Mouse (Mus musculus) left cerebral cortex, postnatal 10 days (tissue): Measurements from ENCODE around the gene Xrra1. TPM values are rescaled to one million over a fixed set of nuclear protein-coding genes. Genes with fewer than 3 reads are reported as not detected.
A peak's percentile ranks its signal among the peaks of the same experiment; 100 is the strongest.

Experiments used
- DNase-seq, 2 experiments: peaks; one replicate each; pipeline ENCODE4 v3.0.0; 2021 to 2022; ENCODE audit warnings: low spot score in 2 of 2, mixed read lengths in 1 of 2; ENCODE audit errors: extremely low spot score in 1 of 2
- intact Hi-C: fragments of 180-260 bp; cut with DNase I; formaldehyde crosslinking; loops from one replicate; pipeline ENCODE4 v1.15.1; 2025
- total RNA-seq, 2 experiments: library from RNA; stranded (reverse); gene quantifications; 2 replicates each; pipeline ENCODE4 v1.2.3; 2021

The Xrra1 gene
- total RNA-seq, 2 experiments from 2014 or later = 1.3 to 1.5 TPM

DNA sequence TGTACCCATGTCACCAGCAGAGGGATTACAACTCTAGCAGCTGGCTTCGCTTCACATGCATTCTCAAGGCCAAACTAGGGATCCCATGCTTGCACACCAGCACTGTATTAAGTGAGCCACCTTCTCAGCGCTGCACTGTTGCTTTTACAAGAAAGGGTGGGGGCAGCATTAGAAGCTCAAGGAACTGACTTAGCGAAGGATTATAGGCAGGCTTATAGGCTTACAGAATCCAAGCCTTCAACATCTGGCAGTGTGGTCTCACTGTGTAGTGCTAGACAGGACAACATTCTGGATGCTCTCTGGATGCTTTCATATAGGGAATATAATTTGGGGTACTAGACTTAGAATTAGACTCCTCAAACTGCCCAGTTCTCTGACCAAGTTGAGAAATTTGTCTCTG, 20.7 kb upstream of the Xrra1 start:
- intact Hi-C loops = no loop called here
- DNase-seq = no peak

DNA sequence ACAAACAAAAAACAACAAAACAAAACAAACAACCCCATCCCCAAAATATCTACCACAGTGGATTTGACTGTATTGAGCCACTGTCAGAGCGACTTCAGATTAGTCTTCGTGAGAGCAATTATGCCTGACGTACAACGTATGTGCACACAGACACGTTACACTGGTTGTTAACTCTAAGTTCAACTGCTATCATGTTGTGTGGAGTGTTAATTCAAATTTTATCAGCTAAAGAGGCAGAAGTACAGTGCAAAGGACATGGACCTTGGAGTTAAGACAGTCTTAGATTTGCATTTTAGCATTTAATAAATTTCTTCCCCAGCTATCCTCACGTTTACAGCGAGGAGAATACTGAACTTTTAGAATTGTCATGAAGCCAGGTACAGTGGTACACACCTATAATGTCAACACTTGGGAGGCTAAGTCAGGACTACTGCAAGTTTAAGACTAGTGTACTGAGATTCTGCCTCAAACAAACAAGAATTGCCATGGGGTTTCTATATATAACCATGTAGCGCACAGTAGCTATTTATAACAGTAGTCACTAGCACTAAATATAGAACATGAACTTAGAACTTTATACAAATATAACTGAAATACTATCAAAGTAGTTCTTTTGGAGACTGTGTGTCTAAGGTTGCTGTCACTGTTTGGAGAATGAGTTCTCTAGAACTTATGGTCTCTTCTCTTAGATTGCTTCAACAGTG, 13.2 kb upstream of the Xrra1 start:
- no peak for DNase-seq
- intact Hi-C loops = no loop called here

DNA sequence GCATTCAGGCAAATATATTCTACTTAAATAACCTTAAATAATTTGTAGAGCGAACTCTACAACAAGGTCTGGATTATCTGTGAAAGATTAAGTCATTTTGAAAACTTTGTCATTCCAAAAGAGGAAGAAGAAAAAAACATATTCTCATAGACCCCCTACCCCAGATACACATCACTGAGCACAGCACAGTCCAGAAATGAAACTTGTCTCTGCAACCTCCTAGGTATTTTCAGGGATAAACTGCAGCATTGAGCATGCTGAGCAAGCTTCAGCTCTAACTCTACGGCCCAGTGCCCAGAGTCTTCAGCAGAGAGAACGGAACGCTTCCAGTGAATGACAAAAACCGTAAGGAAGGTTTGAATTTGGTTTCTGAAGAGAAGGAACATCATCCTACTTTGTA, 8.4 kb upstream of the Xrra1 start:
- intact Hi-C loops = no loop called here
- no peak for DNase-seq

DNA sequence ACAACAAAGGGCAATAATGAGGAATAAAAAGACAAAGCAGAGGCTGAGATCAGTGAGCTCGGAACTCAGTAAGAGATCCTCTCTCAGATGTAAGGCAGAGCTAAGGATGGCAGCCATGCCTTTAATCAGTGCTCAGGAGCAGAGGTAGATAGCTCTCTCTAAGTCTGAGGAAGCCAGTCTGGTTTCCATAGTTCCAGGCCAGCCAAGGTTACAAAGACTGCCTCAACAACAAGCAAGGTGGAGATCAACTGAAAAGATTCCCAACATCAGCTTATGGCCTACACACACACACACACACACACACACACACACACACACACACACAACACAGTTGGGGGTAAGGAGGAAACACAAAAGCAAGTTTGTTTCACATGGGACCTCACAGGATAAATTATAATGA, 7.8 kb upstream of the Xrra1 start:
- DNase-seq = no peak
- intact Hi-C loops = no loop called here

DNA sequence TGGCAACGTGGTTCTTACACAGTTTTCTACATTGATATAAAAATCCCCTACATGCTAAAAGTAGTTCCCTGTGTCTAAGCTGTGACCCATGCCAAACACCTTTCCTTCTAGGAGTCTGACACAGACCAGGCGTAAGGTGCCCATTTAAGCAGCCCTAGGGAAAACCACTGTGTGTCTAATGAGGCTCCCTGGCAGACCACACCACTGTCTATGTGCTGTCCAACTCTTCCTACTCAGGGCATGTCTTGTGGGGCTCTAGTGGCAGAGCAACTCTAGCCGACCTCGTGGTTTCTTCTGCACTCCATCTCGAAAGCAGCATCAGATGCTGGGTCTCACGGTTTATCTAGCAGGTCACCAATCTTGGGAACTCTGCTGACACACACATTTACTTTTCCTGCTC, 7.3 kb upstream of the Xrra1 start:
- intact Hi-C loops = no loop called here
- no peak for DNase-seq

DNA sequence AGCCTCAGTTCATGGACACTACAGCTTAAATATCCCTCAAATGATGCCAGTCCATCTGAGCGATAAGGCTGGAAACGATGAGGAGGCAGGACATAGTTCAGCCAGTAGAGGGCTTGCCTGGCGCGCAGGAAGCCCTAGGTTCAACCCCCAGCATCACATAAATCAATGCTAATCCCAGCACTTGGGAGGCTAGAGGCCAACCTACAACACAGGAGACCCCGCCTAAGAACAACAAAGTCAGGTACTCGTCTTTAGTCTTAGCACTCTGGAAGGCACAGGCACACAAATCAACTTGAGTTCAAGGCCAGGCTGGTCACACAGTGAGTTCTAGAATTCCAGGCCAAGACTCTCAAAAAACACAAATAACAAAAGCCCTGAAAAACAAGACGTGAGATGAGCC, 5.6 kb upstream of the Xrra1 start:
- intact Hi-C loops = no loop called here
- DNase-seq = no peak

DNA sequence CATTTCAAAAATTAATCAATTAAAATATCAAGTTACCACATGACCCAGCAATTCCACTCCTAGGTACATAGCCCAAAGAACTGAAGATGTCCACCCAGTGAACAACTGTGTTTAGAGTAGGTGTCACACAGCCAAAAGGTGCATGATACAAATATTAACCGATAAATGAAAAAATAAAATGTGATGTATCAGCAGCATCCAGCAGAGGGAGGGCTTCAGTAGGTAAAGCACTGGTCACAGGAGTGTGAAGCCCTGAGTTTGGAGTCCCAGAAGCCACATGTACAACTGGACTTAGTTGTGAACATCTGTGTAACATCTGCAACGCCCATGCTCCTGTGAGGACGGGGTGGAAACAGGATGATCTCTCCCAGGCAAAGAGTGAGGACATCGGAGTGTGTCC, 4.6 kb upstream of the Xrra1 start:
- no peak for DNase-seq
- intact Hi-C loops = no loop called here

DNA sequence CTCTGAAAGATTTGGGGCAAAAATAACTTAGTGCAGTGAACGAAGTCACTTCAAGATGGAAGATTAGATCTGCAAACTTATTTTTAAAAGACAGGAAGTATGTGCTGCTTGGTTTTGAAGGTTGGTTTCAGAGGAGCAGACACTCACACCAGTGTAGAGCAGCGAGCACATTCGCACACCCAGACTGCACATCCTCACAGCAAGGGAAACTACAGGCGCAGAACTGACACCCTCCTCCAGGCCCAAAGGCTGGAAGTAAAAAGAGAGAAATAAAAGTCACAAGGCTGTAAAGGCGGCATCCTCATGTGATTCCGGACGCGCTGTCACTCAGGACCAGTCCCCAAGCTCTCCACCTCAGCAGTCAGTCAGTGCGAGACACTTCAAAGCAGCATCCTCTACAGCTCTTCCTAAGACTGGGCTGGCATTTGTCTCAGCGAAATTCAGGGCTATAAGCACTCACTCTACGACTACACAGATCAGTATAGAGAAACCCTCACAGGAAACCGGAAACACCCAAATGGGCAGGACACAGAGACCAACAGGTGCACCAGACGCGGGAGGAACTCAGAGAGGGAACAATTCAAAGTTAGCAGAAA, 2.6 kb upstream of the Xrra1 start:
- intact Hi-C loops = no loop called here
- no peak for DNase-seq

DNA sequence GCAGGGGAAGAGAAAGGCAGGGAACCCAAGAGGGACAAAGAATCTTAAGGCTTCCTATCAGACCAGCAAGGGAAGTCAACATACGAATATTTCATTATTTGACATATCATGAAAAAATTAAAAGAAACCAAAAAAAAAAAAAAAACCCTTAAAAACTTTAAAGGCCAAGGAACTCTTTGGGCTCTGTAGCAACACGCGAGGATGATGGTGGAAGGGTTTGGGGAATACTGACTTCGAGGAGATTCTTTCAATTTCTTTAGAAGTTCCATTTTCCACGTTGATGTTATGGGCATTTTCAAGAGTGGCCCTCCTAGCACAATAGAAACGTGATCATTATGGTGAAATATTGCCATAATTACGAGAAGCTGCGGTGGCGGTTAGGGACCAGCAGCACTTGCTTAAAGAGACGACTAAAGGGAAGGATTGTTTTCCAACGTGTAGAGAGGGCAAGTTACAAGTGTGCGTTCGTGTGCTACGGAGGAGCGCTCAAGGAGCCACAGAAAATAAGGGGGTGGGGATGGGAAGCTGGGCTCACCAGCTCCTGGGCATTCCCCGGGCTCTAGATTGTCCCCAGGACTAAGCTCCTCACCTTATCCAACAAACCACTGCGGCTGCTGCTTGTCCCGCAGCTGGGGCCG, 622 bp upstream of the Xrra1 start:
- no peak for DNase-seq
- intact Hi-C loops = no loop called here

DNA sequence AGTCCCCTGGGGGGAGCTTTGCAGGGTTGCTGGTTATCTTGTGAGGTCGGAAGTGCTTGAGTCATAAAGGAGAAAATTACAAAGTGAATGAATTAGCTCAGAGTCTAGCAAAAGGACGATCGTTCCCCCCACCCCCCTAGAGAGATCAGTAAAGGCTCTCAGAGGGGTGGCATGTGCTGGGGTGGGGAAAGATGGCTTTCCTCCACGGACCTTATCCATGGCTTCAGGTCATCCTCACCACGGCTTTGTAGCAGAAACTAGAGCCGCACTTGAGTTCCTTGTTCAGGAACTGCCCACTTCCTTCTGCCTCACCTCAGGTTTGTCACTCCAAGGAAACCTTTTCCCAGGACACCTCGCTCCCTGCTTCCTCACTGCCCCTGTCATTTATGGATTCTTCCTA, 4.4 kb downstream of the Xrra1 start, which contains the start of gene Spcs2:
TSS of gene Spcs2 (minus strand) at position 101 of the 400 bp plus-strand sequence.
- no peak for DNase-seq
- intact Hi-C loops = no loop called here

DNA sequence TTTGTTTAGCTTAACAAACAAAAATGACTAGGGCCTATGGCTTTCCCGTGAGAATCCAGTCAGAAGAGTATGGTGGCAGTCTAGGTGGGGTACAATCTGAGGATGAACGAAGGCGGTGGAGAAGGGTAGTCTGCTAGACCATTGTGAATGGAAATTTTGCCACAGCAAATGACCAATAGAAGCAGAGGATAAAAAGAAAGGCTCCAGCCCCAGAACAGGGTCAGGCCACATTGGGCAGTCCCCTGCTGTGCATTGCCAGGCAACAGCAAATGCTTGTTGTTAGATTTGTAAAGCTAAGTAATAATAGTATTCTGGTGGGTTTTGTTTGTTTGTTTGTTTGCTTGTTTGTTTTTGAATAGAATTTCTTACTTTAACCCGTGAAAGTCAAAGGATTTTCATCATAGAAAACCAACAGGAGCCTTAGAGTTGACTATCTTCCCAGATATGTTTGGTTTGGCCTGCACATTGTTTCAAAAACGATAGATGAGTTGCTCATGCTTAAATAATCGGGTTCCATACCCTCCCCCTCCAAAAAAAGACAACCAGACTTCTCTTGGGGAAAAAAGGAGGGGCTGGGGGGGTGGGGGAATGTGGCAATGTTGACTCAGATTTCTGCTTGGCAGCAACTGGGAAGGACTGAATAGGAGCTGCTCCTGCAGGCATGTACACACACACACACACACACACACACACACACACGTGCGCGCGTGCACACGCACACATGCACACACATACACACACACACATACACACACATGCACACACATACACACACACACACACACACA, 5.5 kb downstream of the Xrra1 start:
- no peak for DNase-seq

DNA sequence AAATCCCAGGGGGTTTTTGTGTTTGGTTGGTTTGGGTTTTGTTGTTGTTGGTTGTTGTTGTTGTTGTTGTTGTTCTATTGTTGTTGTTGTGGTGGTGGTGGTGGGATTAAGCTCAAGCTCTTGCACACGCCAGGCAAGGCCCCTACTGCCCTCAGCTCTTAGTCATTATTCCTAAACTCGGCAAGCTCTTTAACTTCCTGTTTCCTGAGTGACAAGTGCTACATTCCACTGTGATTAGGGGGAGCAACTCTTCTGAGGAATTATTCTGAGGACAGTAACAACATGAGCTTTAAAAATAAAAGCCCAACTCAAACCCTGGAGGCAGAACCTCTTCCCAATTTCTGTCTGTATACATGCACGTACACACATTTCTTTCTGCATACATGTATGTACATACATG, 6.3 kb downstream of the Xrra1 start:
- intact Hi-C loops = no loop called here

More for the DNA sequence above, 5.5 kb downstream of the Xrra1 start:
- intact Hi-C loops = no loop called here

DNA sequence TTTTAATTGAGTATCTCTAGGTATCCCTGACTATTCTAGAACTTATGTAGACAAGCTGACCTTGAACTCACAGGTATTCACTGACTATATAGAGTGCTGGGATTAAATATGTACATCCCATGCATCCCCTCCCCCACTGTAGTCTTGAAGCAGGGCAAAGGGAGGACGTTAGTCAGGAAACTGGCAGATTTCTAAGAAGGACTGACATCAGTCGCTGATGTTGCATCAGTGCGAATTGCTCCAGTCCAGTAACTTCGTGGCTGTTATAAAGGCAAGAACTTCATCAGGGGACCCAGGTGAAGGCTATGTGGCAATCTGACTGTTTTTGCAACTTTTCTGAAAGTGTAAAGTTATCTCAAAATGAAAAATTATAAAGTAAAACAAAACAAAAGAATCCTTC, 10.4 kb downstream of the Xrra1 start:
- intact Hi-C loops = no loop called here
- DNase-seq = no peak

More for the DNA sequence above, 6.3 kb downstream of the Xrra1 start:
- no peak for DNase-seq

DNA sequence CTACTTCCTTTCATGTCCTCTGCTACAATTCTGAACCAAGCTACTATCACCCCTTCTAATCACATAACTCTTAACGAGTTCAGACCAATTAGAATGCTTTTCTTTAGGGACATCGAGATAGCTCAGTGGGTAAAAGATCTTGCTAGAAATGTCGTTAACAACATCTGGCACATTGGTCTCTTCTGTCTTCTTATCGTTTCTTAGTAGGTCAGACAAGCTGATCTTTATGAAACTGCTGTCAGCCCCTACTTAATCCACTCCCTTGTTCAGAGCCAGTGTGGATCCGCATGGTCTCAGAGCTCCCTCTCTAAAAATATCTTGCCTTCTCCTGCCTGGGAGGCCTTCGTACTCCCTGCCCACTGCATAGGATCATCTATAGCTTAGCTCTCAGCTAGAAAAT, 15.0 kb downstream of the Xrra1 start:
- no peak for DNase-seq
- intact Hi-C loops = loop anchor here (5.0 to 10.0 kb wide), 2 partner anchors 62 to 369 kb away; no protein-coding TSS in a partner anchor

DNA sequence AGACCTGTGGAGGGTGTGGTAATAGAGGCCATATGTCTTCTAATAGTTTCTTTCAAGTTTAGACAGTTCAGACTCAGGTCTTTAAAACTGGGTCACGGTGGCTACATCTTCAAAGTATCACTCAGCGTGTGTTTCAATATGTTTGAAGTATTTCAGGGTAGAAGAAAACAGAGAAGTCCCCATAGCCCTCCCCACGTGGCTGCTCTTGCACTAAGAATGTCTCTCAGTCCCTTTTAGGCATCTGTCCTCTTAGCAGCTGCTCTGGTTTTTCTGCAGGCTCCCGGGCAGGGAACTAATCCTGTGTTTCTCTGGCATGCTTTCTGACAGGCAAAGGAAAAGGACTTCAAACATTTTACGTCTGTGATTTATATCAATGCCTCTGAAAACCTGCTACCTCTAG, 17.0 kb downstream of the Xrra1 start:
- intact Hi-C loops = loop anchor here (5.0 to 10.0 kb wide), 2 partner anchors 259 to 371 kb away; no protein-coding TSS in a partner anchor
- DNase-seq = no peak

DNA sequence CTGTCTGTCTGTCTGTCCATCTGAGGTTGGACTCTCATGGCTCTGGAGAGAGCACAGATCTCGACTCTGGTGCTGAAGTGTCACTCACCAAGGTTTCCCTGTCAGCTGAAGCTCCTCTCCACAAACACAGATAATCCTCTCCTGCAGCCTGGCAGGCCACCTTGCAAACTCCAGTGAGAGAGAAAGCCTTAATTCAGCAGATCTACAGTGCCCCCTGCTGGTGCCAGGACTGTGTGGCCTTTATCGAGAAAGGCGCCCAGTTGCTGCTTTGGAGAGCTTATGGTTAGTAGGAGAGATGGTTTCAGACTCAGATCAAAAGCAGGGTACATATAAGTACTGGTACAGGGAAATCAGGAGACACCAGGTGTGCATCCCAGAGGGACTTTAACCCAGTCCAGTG, 17.4 kb downstream of the Xrra1 start:
- intact Hi-C loops = loop anchor here (5.0 to 10.0 kb wide), 2 partner anchors 259 to 372 kb away; no protein-coding TSS in a partner anchor

DNA sequence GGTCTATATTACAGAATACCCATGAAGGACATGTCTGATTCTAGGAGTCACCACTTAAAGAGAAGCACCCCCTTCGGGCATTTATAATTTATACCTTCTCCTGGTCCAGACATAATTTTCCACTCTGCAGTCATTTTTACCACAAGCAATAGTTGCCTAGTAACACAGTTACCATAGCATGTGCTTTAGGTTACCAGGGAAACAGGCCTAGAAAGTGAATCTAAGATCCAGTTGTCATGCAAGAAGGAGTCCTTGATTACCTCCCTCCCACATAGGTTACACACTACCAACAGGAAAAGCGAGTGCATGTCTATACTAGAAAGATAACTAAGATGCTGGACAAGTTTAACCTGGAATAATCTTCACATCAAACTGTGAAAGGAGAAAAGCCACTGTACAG, 19.3 kb downstream of the Xrra1 start:
- intact Hi-C loops = loop anchor here (5.0 to 10.0 kb wide), 2 partner anchors 261 to 373 kb away; no protein-coding TSS in a partner anchor
- peak in 1 of 2 experiments; percentile 52 for DNase-seq

More for the DNA sequence above, 17.4 kb downstream of the Xrra1 start:
- peak; percentile 83 to 85 for DNase-seq

DNA sequence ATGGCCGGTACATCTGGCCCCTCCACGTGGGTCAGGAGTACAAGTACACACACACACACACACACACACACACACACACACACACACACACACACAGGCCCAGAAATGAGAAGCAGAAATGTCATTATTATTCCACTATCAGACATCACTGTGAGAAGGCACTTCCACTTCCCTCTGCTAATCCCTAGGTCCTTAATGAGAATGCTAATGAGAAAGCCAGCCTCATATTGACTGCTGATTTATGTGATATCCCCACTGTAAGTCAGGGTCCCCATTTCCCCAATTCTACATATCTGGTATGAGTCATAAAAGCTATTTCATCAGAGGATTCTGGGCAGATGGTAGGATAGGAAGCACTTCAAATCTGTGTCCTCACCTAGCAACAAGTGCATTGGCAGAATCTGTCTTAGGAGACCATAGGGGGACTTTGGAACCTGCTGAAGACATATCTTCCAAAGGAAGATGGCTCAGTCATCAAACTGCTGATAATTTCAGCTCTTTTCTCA, 28.4 kb downstream of the Xrra1 start:
- DNase-seq = no peak
- intact Hi-C loops = no loop called here

DNA sequence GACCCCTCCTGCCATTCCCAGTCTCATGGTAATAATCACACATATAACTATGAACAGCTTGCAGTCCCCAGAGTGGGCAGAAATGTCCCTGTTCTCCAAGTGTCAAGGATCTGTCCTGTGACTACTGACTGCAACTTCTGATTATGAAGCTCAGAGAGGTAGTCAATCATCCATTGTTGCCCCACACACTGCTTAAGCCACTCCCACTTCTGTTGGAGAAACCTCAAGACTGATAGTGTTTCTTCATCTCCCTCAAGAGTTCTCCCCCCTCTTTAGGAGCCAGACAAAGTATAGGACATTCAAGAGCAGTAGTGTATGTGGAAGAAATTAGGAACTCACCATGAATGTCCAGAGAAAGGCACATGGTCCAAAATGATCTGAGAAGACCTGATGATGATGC, 28.8 kb downstream of the Xrra1 start:
- intact Hi-C loops = no loop called here
- DNase-seq = no peak
